Comparison of ENCODE assay signal across 13 mouse cellular contexts in the genomic region with DNA sequence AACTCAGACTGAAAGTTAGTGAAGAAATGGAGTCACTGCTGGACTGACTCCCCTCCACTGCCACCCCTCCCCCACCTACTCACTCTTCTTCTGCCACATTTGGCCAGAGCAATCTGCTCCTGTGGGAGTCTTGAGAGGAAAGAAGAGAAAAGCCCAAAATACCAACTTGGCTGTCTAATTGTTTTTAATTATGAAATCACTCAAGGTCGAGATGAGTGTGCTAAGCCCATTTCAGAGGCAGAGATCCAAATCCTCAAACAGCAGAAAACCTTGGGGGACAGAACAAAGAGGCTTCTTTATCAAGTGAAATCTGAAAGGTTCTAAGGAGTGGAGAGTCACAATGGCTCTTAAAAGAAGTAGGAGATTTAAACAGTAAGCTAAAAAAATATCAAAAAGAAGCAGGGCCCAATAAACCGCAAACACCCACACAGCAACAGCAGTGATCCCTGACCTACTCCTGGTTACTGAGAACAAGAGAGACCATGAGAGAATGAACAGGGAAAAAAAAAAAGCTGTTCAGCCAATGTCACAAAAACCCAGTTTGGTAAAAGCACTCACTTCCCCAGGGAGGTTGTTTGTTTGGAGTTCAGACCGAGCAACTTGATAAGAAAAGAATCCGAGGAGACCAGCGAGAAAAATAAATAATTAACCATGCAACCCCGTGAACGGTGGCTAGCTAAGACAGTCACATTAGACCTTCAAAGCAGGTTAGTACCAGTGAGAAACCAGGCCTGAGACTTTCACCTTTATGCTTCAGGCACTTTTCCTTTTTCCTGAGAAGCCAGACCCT.
DNase-seq lines count a peak whose midpoint lies in the region; ATAC-seq and TF ChIP-seq lines count a peak whose summit lies in the region.
"Had no signal": no experiment of that assay in that cellular context is flagged by ENCODE, and none has a peak within 500 bp of the region (broad histone marks: within the 10 kb centered on the region; RNA-seq: fewer than 3 reads in every experiment).

No protein-coding gene starts in this region.

- H3K9me3 ChIP-seq in heart, embryonic 16.5 days (replicated peaks; ENCODE audit: control insufficient read depth, low read length), result no peaks in the 10 kb centered on the region
- no peaks in the 10 kb centered on the region for H3K9me3 ChIP-seq in heart, embryonic 12.5 days (replicated peaks)
- no peaks in the 10 kb centered on the region for H3K9me3 ChIP-seq in kidney, embryonic 16.5 days (ENCODE audit: low read length)

- H3K4me2 ChIP-seq in heart, embryonic 16.5 days (ENCODE audit: low read depth, low read length), result peak overlapping the region; percentile 9; the same call in 1 of the 2 replicates
- no peak overlapping the region for H3K4me2 ChIP-seq in heart, embryonic 12.5 days
- H3K4me2 ChIP-seq in kidney, embryonic 16.5 days (replicated peaks; ENCODE audit: low read depth, low read length), result no peak overlapping the region
- H3K4me2 ChIP-seq: hindbrain, embryonic 14.5 days had no signal

- H3K27ac ChIP-seq in heart, embryonic 16.5 days (ENCODE audit: low read length), result peak overlapping the region; percentile 43
- H3K27ac ChIP-seq in heart, embryonic 12.5 days (ENCODE audit: poor library complexity, severe bottlenecking), result no peak overlapping the region
- peak overlapping the region; percentile 36; the same call in 1 of the 2 replicates for H3K27ac ChIP-seq in testis, adult 2 months (ENCODE audit: control insufficient read depth, insufficient read depth, low read depth, low read length)
- H3K27ac ChIP-seq in kidney, embryonic 16.5 days (ENCODE audit: low read length), result peak overlapping the region; percentile 87
- H3K27ac ChIP-seq: hindbrain, embryonic 14.5 days had no signal

- 20% methylated on average over 7 of the region's 7 CpGs for WGBS in heart, embryonic 16.5 days
- WGBS in heart, embryonic 12.5 days, result 20% methylated on average over 7 of the region's 7 CpGs
- 16% methylated on average over 7 of the region's 7 CpGs for WGBS in kidney, embryonic 16.5 days

- ATAC-seq in heart, embryonic 16.5 days (replicated peaks; ENCODE audit: extremely low read depth, insufficient read depth, low FRiP score), result no peak
- ATAC-seq in heart, embryonic 12.5 days (ENCODE audit: insufficient number of reproducible peaks, low FRiP score), result no peak
- peak; percentile 80 for ATAC-seq in kidney, embryonic 16.5 days (ENCODE audit: low FRiP score, low TSS enrichment)

- peaks cover 9% of the 10 kb centered on the region for H3K4me1 ChIP-seq in heart, embryonic 16.5 days (ENCODE audit: control insufficient read depth, insufficient read depth, low read length)
- peaks cover 14% of the 10 kb centered on the region for H3K4me1 ChIP-seq in heart, embryonic 12.5 days (replicated peaks)
- peaks cover 2% of the 10 kb centered on the region; the same call in 1 of the 2 replicates for H3K4me1 ChIP-seq in testis, adult 2 months (ENCODE audit: control insufficient read depth, insufficient read depth, low read length)
- peaks cover 30% of the 10 kb centered on the region for H3K4me1 ChIP-seq in kidney, embryonic 16.5 days (ENCODE audit: insufficient read depth, low read length)

- no peak overlapping the region for H3K4me3 ChIP-seq in heart, embryonic 16.5 days (ENCODE audit: low read length)
- H3K4me3 ChIP-seq in heart, embryonic 12.5 days, result no peak overlapping the region
- H3K4me3 ChIP-seq in testis, adult 2 months (ENCODE audit: control insufficient read depth, low read depth, low read length), result no peak overlapping the region
- no peak overlapping the region for H3K4me3 ChIP-seq in kidney, embryonic 16.5 days (ENCODE audit: low read length)
- H3K4me3 ChIP-seq: myocyte had no signal

- TF ChIP-seq POLR2A in testis, adult 2 months (IDR thresholded peaks at IDR 0.05; ENCODE audit: control insufficient read depth, low read depth, low read length), result no peak

- H3K9ac ChIP-seq in heart, embryonic 16.5 days (ENCODE audit: low read length), result 0 out of 2 replicates have a peak overlapping the region, but pooled peaks have one; percentile 30
- no peak overlapping the region for H3K9ac ChIP-seq in heart, embryonic 12.5 days
- no peak overlapping the region for H3K9ac ChIP-seq in kidney, embryonic 16.5 days (replicated peaks; ENCODE audit: low read length)
- H3K9ac ChIP-seq: hindbrain, embryonic 14.5 days had no signal

- DNase-seq in testis, postnatal 10 days (ENCODE audit: low spot score), result no peak
- DNase-seq in testis, postnatal 14 days (ENCODE audit: low spot score), result peak; percentile 16
- no peak for DNase-seq in right cerebral cortex, postnatal 4 days
- no peak for DNase-seq in left cerebral cortex, adult 8-10 months (ENCODE audit: low spot score in 2 of 2)
- DNase-seq: embryo, embryonic 11 days; gastrocnemius, postnatal 36 days had no signal

- TF ChIP-seq CTCF in testis, adult 2 months (IDR thresholded peaks at IDR 0.05; ENCODE audit: control insufficient read depth, insufficient read depth, insufficient replicate concordance, low read depth, low read length), result no peak

- no peaks in the 10 kb centered on the region for H3K36me3 ChIP-seq in heart, embryonic 16.5 days (ENCODE audit: control insufficient read depth, insufficient read depth)
- no peaks in the 10 kb centered on the region for H3K36me3 ChIP-seq in heart, embryonic 12.5 days
- no peaks in the 10 kb centered on the region for H3K36me3 ChIP-seq in testis, adult 2 months (ENCODE audit: control insufficient read depth, insufficient read depth, low read length)
- no peaks in the 10 kb centered on the region for H3K36me3 ChIP-seq in kidney, embryonic 16.5 days (ENCODE audit: insufficient read depth, low read length)

- no peaks in the 10 kb centered on the region for H3K27me3 ChIP-seq in heart, embryonic 16.5 days (ENCODE audit: control insufficient read depth, insufficient read depth, low read length)
- no peaks in the 10 kb centered on the region for H3K27me3 ChIP-seq in heart, embryonic 12.5 days (replicated peaks)
- H3K27me3 ChIP-seq in testis, adult 2 months (ENCODE audit: control insufficient read depth, insufficient read depth, low read length), result no peaks in the 10 kb centered on the region
- no peaks in the 10 kb centered on the region for H3K27me3 ChIP-seq in kidney, embryonic 16.5 days (ENCODE audit: insufficient read depth, low read length)
- H3K27me3 ChIP-seq: CH12.LX had no signal
